Mouse (Mus musculus): ENCODE results near the gene Cfi. TPM values are rescaled to one million over a fixed set of nuclear protein-coding genes. Genes with fewer than 3 reads are reported as not detected.
A peak's percentile ranks its signal among the peaks of the same experiment; 100 is the strongest.

The Cfi gene
- polyA plus RNA-seq, 2 experiments from 2014 or later = not detected

DNA sequence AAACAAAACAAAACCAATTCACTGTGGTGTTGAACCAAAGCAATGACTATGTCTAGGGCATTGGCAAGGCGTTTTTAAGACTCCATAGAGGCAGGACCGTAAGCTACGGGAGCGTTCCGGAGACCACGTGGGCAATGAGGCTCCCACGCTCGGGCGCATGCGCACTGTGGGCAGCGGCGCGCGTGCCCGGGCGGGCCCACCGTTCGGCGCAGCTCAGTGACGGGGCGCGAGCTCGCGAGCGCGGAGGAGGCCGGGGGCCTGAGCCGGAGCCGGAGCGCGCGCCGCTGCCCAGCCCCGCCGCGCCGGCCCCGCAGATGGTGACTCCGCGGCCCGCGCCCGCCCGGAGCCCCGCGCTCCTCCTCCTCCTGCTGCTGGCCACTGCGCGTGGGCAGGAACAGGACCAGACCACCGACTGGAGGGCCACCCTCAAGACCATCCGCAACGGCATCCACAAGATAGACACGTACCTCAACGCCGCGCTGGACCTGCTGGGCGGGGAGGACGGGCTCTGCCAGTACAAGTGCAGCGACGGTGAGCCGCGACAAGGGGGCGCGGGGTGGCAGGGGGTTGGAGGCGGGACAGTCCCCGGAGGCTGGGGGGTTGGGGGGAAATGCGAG lies 42.8 kb downstream of the Cfi start, which contains the start of gene Pla2g12a:
Pla2g12a (plus strand) TSS at position 202 of the 617 bp plus-strand sequence.
- peak; percentile 84 for ATAC-seq

- peak; percentile 18 for ATAC-seq
These were observed 43.6 kb downstream of the Cfi start for GRCm38 (mm10) chr3:129879131-129879757.

DNA sequence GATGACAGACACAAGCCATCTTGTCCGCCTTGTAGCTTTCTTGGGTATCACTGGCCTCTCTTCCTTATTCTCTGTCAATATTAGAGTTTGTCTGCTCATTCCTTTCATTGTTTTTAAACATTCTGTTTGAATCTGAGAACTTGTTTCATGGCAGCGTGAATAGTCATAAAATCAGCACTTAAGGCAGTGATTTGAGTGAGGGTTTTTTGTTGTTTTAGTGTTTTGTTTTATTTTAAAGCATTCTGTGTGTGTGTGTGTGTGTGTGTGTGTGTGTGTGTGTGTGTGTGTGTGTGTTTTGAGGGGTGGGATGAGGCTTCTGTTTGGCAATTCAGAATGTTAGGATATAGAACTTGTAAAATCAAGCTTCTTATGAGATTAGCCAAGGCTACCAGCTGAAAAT lies 44.2 kb downstream of the Cfi start:
- ATAC-seq = no peak

DNA sequence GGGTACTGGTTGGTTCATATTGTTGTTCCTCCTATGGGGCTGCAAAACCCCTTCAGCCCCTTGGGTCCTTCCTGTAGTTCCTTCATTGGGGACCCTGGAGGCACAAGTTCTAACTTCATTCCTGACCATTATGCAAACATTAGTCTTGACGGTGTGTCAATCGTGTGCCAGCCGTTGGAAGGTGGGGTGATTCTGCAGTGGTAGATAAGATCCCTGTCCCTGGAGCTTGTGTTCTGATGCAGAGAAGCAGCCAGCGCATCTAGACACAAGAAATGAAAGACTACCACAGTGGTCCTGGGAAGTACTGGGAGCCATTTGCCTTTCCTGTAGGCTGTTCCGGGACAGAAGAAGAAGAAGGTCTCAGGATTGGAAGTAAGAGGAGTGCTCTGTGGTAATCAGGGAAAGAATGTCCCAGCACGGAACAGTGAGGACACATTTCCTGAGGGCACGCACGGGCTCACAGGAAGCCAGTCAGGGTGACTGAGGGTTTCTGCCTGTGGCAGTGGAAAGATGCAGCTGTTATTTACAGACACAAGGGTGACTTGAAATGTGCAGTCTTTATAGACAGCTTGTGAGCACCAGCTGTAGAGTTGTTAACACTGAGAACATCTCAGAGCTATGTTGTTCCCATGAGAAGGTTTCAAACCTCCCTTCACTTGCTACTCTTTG lies 45.4 kb downstream of the Cfi start:
- ATAC-seq = no peak

- ATAC-seq = no peak
These were observed 49.9 kb downstream of the Cfi start for GRCm38 (mm10) chr3:129885577-129885976.

- no peak for ATAC-seq
These were observed 50.7 kb downstream of the Cfi start for GRCm38 (mm10) chr3:129886430-129886829.

GRCm38 (mm10) chr3:129887779-129888517 lies 52.3 kb downstream of the Cfi start:
- no peak for ATAC-seq

DNA sequence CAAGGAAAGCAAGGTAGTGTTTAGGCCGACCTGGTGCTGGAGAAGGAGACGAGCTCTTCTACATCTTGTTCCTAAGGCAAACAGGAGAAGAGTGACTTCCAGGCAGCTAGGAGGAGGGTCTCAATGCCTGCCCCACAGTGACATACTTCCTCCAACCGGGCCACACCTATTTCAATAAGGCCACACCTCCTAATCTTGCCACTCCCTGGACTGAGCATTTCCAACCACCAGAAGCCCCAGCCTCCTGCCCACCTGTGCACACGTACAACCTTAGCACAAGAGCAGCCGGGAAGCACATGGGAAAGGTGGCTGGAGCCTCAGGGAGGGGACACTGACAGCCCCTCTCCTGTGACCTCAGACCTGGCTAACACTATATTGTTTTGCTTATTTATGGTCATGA lies 56.3 kb downstream of the Cfi start:
- ATAC-seq = no peak

DNA sequence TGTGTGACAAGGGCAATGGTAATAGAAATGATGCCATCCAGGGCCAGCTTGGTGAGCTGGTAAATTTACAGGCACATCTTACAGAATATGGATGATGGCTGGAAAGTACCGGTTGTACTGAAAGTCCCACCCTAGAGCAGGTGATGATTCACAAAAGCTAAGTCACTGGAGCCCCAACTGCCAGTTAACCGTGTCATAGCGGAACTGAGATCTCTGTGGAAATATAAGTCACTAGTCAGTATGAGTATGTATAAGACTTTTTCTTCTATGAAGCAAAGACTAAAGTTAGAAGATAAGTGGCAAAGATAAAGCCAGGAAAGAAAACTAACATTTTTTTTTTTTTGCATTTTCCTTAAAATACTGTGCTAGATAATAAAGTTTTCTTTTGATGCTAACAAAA lies 57.5 kb downstream of the Cfi start:
- ATAC-seq = no peak

- no peak for ATAC-seq
These were observed 60.9 kb downstream of the Cfi start for GRCm38 (mm10) chr3:129896591-129896990.

DNA sequence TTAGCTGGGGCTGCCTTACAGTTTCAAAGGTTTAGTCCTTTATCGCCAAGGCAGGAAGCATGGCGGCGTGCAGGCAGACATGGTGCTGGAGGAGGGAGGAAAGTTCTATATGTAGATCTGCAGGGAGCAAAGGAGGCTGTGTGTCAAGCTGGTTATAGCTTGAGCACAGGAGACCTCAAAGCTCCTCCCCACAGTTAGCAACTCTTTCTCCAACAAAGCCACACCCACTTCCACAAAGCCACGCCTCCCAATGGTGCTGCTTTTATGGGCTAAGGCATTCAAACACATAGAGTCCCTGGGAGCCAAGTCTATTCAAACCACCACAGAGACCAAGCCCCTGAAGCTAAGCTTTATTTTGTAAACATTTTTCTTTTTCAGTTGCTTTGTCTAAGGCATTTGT lies 63.2 kb downstream of the Cfi start:
- no peak for ATAC-seq

DNA sequence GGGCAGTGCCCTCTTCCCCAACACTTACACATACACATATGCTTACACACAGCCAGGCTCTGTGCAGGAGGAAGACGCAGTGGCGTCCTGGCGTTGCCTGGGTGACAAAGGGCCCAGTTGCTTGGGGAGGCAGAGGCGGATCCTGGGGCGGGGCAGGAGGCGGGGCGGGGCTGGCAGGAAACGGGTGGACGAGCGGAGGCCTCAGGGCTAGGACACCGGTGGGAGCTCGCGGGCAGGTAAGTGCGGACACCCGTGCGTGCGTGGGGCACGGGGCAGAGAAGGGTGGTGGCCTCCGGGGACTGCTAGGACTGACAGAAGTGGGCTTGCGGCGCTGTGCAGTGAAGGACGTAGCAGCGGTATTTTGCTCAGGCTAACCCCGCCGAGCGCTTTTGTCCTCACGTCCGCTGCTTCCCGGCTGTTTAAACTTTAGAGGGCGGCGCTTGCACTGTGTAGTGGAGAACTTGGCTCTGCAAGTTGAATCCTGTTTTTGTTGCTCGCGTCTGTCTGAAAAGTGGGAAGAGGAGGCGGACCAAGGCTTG lies 65.7 kb downstream of the Cfi start, which contains the start of gene Casp6:
Casp6 (plus strand) TSS at position 155 of the 539 bp plus-strand sequence.
- peak; percentile 97 for ATAC-seq

GRCm38 (mm10) chr3:129903369-129903768 lies 67.7 kb downstream of the Cfi start:
- ATAC-seq = no peak

DNA sequence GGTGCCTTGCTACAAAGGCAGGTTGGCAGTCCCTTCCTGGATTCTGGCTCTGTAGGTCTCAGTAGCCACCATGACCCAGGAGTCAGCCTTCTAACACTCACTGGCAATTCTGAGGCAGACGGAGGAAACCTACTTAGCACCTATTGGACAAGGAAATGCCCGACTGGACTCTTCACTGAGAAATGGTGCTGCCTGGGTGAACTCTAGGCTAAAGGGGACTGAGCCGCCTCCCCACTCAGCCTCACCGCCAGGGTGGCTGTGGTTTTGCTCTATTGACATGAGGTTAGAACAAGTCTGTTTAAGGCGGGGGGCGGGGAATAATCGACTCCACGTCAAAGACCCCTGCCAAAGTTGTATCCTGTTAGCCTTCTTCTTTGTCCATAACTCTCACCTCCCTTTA lies 68.2 kb downstream of the Cfi start:
- no peak for ATAC-seq

DNA sequence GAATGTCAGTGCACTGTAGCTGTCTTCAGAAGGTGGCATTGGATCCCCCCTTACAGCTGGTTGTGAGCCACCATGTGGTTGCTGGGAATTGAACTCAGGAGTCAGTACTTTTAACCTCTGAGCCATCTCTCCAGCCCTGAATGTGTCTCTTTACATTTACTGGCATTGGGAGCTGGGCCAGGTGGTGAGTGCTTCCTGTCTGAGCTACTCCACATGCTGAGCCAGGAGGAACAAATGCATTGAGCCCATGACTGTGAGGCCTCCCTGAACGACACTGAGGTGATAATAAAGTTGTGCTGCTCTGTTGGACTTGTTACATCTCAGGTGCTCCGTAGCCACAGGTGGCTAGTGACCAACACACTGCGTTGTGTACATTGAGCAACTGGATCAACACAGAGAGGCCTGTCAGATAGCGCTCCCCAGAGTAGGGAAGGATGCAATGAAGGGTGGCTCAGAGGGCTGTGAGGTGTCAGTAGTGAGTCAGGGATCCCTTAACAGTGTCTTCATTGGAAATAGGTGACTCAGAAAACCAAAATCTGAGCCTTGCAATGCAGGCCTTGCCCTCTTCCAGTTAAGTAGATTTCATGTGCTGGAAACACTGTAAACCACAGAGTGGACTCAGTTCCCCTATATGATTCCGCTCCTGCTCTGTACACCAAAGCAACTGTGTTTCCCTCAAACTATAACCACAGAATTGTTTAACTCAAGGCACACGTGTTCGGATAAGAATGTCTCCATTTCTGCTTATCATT lies 68.9 kb downstream of the Cfi start:
- ATAC-seq = no peak

GRCm38 (mm10) chr3:129912025-129912424 lies 76.3 kb downstream of the Cfi start:
- no peak for ATAC-seq

DNA sequence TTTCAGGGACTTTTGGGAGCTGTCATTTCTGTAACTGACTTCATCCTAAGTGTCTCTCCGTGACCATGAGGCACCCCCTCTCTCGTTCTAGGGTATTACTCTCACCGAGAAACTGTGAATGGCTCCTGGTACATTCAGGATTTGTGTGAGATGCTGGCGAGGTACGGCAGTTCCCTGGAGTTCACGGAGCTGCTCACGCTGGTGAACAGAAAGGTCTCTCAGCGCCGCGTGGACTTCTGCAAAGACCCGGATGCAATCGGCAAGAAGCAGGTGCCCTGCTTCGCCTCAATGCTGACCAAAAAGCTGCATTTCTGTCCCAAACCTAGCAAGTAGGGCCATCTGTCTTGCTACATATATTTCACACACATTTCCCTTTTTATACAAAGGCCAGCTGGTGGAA lies 77.6 kb downstream of the Cfi start:
- ATAC-seq = no peak

- ATAC-seq = no peak
These were observed 81.7 kb downstream of the Cfi start for GRCm38 (mm10) chr3:129917424-129917823.

- ATAC-seq = peak; percentile 74
These were observed 82.8 kb downstream of the Cfi start for GRCm38 (mm10) chr3:129918434-129918833.

DNA sequence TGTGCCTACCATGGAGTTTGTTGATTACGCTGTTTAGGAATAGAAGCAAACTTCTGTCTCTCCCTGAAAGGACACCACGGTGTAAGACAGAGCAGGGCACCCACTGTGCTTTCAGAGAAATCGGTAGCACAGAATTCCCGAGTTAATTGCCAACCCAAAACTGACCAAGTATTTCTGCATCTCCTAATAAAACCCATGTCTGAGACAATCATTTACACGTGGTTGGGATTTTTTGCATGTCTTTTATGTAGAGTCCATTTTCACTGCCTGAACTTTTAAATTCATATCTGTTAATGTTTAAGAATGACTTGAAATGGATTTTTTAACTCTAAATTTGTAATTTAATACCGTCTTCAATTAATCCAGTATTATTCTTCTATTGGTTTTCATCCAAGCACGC lies 87.9 kb downstream of the Cfi start:
- no peak for ATAC-seq
